Mouse (Mus musculus) liver, postnatal 0 days (tissue): Measurements from ENCODE around the gene Nfkbiz.

Experiments used
- CTCF ChIP-seq: sonication (generic); IDR thresholded peaks from 2 replicates; pipeline ENCODE4 v1.5.1; 2016; ENCODE audit warnings: antibody characterized with exemption, low read depth
- EP300 ChIP-seq: IDR thresholded peaks from 2 replicates; pipeline ENCODE4 v1.6.1; 2016; ENCODE audit warnings: antibody characterized with exemption, low read depth, mild to moderate bottlenecking

DNA sequence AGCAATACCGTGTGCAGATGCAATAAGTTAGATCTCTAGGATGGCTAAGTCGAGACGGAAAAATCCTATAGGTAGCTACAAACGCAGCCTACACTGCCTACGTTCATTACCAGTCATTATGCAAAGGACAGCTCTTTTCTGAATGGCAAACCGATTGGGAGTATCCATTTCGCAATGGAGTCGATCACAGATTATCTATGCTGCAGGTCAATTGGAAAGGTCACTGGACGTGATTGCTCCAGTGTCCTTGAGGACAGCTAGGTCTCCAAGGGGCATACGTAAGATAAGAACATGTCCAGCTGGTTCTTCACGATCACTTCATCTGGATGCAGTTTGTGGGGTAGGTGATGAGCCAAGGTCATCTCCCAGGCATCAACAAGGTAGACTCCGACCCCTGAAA, 5.2 kb upstream of the Nfkbiz start:
- TF ChIP-seq CTCF (no peak), EP300 (no peak)
